Comparison of ENCODE assay signal across 9 mouse cellular contexts in the genomic region with DNA sequence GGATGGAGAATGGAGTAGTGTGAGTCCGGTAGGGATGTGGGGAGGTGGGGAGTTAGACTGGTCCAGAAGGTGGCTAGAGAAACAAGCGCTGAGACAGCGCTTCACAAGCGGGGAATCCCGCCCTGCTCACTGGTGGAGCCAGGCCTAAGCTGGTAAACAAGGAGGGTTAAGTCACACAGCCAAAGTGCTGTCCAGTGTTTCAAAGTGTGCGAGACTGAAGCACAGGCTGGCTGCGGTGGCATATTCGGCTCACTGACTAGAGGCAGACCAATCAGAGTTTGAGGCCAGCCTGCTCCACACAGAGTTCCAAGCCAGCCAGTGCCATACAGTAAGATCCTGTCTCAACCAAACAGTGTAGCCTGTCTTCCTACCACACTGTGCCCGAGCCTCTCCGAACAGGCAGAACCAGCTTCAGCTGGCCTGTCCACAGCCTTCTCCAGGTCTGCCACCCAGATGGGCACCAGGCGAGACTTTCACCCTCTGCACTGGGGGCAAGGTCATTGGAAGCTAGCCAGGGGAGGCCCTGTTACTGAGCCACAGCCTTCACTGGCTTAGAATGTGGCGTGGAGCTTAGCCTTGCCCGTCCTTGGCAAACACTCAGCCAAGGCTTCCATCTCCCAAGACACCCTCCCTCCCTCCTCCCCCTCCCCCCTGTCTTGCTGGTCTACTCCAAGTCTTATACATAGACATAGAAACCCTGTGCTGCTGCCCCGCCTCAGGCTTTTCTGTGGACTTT.
A peak's percentile ranks its signal among the peaks of the same experiment; 100 is the strongest.
DNase-seq lines count a peak whose midpoint lies in the region; ATAC-seq and TF ChIP-seq lines count a peak whose summit lies in the region.
"Had no signal": no experiment of that assay in that cellular context is flagged by ENCODE, and none has a peak within 500 bp of the region (broad histone marks: within the 10 kb centered on the region; RNA-seq: fewer than 3 reads in every experiment).

No protein-coding gene starts in this region.

- no peak overlapping the region for H3K4me2 ChIP-seq in forebrain, embryonic 16.5 days (ENCODE audit: low read length)
- H3K4me2 ChIP-seq in embryonic facial prominence, embryonic 15.5 days (replicated peaks): no peak overlapping the region
- H3K4me2 ChIP-seq in hindbrain, postnatal 0 days (ENCODE audit: low read depth, low read length): no peak overlapping the region
- H3K4me2 ChIP-seq: embryonic facial prominence, embryonic 12.5 days had no signal

- no peaks in the 10 kb centered on the region; the same call in 1 of the 2 replicates for H3K27me3 ChIP-seq in forebrain, embryonic 10.5 days (ENCODE audit: poor library complexity, severe bottlenecking)
- H3K27me3 ChIP-seq in forebrain, embryonic 16.5 days (replicated peaks; ENCODE audit: control insufficient read depth, insufficient read depth, low read length): no peaks in the 10 kb centered on the region
- H3K27me3 ChIP-seq in E14TG2a.4 (ENCODE audit: insufficient read depth, low read length): no peaks in the 10 kb centered on the region
- no peaks in the 10 kb centered on the region for H3K27me3 ChIP-seq in embryonic facial prominence, embryonic 15.5 days
- H3K27me3 ChIP-seq in hindbrain, postnatal 0 days (ENCODE audit: insufficient read depth, low read length): no peaks in the 10 kb centered on the region
- H3K27me3 ChIP-seq: embryonic facial prominence, embryonic 12.5 days had no signal

- no peaks in the 10 kb centered on the region for H3K9me3 ChIP-seq in forebrain, embryonic 10.5 days
- no peaks in the 10 kb centered on the region for H3K9me3 ChIP-seq in forebrain, embryonic 16.5 days (ENCODE audit: control insufficient read depth, low read length)
- no peaks in the 10 kb centered on the region for H3K9me3 ChIP-seq in E14TG2a.4 (ENCODE audit: low read length)
- H3K9me3 ChIP-seq in embryonic facial prominence, embryonic 15.5 days (replicated peaks): no peaks in the 10 kb centered on the region
- H3K9me3 ChIP-seq in hindbrain, postnatal 0 days (ENCODE audit: low read length): no peaks in the 10 kb centered on the region
- H3K9me3 ChIP-seq: embryonic facial prominence, embryonic 12.5 days had no signal

- DNase-seq in forebrain, embryonic 10.5 days (ENCODE audit: extremely low spot score, low spot score): no peak
- peak; percentile 44 for DNase-seq in hindbrain, postnatal 0 days (ENCODE audit: low spot score)
- DNase-seq in skeletal muscle tissue, adult 2 months (ENCODE audit: low read depth, low spot score): peak; percentile 97
- DNase-seq in spleen, postnatal 4 days (ENCODE audit: low spot score in 2 of 2): no peak

- peaks cover 71% of the 10 kb centered on the region for H3K4me1 ChIP-seq in forebrain, embryonic 10.5 days
- peaks cover 25% of the 10 kb centered on the region for H3K4me1 ChIP-seq in forebrain, embryonic 16.5 days (replicated peaks; ENCODE audit: control insufficient read depth, insufficient read depth, low read length)
- H3K4me1 ChIP-seq in E14TG2a.4 (replicated peaks; ENCODE audit: low read depth, low read length): peaks cover 96% of the 10 kb centered on the region
- H3K4me1 ChIP-seq in embryonic facial prominence, embryonic 15.5 days: peaks cover 52% of the 10 kb centered on the region
- H3K4me1 ChIP-seq in hindbrain, postnatal 0 days (ENCODE audit: insufficient read depth, low read length): peaks cover 25% of the 10 kb centered on the region

- WGBS in forebrain, embryonic 10.5 days: 84% methylated on average over 14 of the region's 14 CpGs
- WGBS in forebrain, embryonic 16.5 days: 70% methylated on average over 14 of the region's 14 CpGs
- 59% methylated on average over 14 of the region's 14 CpGs for WGBS in embryonic facial prominence, embryonic 15.5 days
- WGBS in hindbrain, postnatal 0 days: 52% methylated on average over 14 of the region's 14 CpGs

- ATAC-seq in forebrain, embryonic 16.5 days: no peak
- ATAC-seq in embryonic facial prominence, embryonic 15.5 days (ENCODE audit: insufficient number of reproducible peaks, low FRiP score, low TSS enrichment, low read depth): no peak
- ATAC-seq in hindbrain, postnatal 0 days: peak; percentile 75
- ATAC-seq in megakaryocyte-erythroid progenitor cell, adult 5-6 weeks (replicated peaks; ENCODE audit: low FRiP score, low TSS enrichment, poor library complexity, severe bottlenecking): no peak

- H3K36me3 ChIP-seq in forebrain, embryonic 10.5 days (replicated peaks): no peaks in the 10 kb centered on the region
- no peaks in the 10 kb centered on the region for H3K36me3 ChIP-seq in forebrain, embryonic 16.5 days (ENCODE audit: control insufficient read depth, insufficient read depth)
- H3K36me3 ChIP-seq in E14TG2a.4 (ENCODE audit: insufficient read depth, low read length): no peaks in the 10 kb centered on the region; the same call in 1 of the 2 replicates
- H3K36me3 ChIP-seq in embryonic facial prominence, embryonic 15.5 days: no peaks in the 10 kb centered on the region
- no peaks in the 10 kb centered on the region for H3K36me3 ChIP-seq in hindbrain, postnatal 0 days (ENCODE audit: insufficient read depth, low read length)
- H3K36me3 ChIP-seq: embryonic facial prominence, embryonic 12.5 days had no signal

- H3K27ac ChIP-seq in forebrain, embryonic 10.5 days: peak overlapping the region; percentile 63
- no peak overlapping the region for H3K27ac ChIP-seq in forebrain, embryonic 16.5 days (ENCODE audit: low read length)
- peak overlapping the region; percentile 69 for H3K27ac ChIP-seq in embryonic facial prominence, embryonic 15.5 days (replicated peaks)
- peak overlapping the region; percentile 65 for H3K27ac ChIP-seq in hindbrain, postnatal 0 days
- H3K27ac ChIP-seq: embryonic facial prominence, embryonic 12.5 days had no signal

- no peak overlapping the region for H3K9ac ChIP-seq in forebrain, embryonic 16.5 days (replicated peaks; ENCODE audit: low read depth, low read length)
- no peak overlapping the region for H3K9ac ChIP-seq in embryonic facial prominence, embryonic 15.5 days
- no peak overlapping the region for H3K9ac ChIP-seq in hindbrain, postnatal 0 days (replicated peaks; ENCODE audit: low read length)
- H3K9ac ChIP-seq: embryonic facial prominence, embryonic 12.5 days had no signal

- H3K4me3 ChIP-seq in forebrain, embryonic 10.5 days: no peak overlapping the region
- H3K4me3 ChIP-seq in forebrain, embryonic 16.5 days (replicated peaks; ENCODE audit: low read length): no peak overlapping the region
- H3K4me3 ChIP-seq in E14TG2a.4 (replicated peaks; ENCODE audit: low read length): peak overlapping the region; percentile 79
- no peak overlapping the region for H3K4me3 ChIP-seq in embryonic facial prominence, embryonic 15.5 days (replicated peaks)
- no peak overlapping the region for H3K4me3 ChIP-seq in hindbrain, postnatal 0 days (ENCODE audit: low read length)
- H3K4me3 ChIP-seq: embryonic facial prominence, embryonic 12.5 days had no signal

- TF ChIP-seq CTCF in E14TG2a.4 (conservative IDR thresholded peaks at IDR 0.05; ENCODE audit: low read length): no peak
- TF ChIP-seq CTCF in hindbrain, postnatal 0 days (IDR thresholded peaks at IDR 0.05; ENCODE audit: low read depth): no peak

Comparison
In these comparisons a context has a peak if more than half of its experiments do, and no peak if none do; other contexts are left out.
1. DNase-seq: peak in hindbrain, postnatal 0 days (single experiment) and skeletal muscle tissue, adult 2 months (single experiment); none in forebrain, embryonic 10.5 days (single experiment) and spleen, postnatal 4 days (0 of 2).